Mouse (Mus musculus) ES-E14 (cell line): ENCODE measurements around the gene Dpf3.

Experiments used
- CHD2 ChIP-seq: IDR thresholded peaks from 2 replicates; pipeline ENCODE4 v1.6.1; 2014; ENCODE audit warnings: mild to moderate bottlenecking, low read depth, low read length, inconsistent platforms
- MAFK ChIP-seq: IDR thresholded peaks from 2 replicates; pipeline ENCODE4 v1.6.1; 2014; ENCODE audit warnings: mild to moderate bottlenecking, low read depth, low read length, inconsistent platforms; ENCODE audit not compliant: insufficient read depth
- ZC3H11A ChIP-seq: IDR thresholded peaks from 2 replicates; pipeline ENCODE4 v1.6.1; 2012; ENCODE audit warnings: low read depth, mild to moderate bottlenecking, inconsistent platforms, low read length, borderline replicate concordance
- ZNF384 ChIP-seq: IDR thresholded peaks from 2 replicates; pipeline ENCODE4 v1.6.1; 2012; ENCODE audit warnings: low read depth, low read length, inconsistent platforms

DNA sequence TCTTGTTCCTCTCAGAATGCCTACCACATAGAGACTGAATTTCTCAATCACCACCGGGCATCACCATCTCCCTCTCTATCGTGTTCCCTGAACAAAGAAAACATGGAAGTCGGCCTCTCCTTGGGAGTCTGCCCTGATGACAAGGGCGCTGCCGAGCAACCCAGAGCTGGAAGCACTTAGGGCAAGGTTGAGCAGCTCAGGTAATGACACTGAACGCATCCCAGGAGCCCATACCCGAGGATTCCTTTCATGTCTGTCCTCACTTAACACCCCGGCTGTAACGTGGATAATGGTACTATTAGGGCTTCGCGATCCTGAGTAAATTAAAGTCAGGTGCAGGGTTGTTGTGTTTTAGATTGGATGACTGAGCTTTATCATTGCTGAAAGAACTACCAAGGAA, 176.9 kb downstream of the Dpf3 start:
- TF ChIP-seq ZC3H11A (no peak), CHD2 (no peak), ZNF384 (no peak), MAFK (no peak)
